Mouse (Mus musculus): ENCODE measurements around the gene Gm5741.

- no peak for TF ChIP-seq EP300 (optimal IDR thresholded peaks at IDR 0.05)
- no peak for TF ChIP-seq CTCF (IDR thresholded peaks at IDR 0.05; ENCODE audit: low read depth)
These were observed 16.9 kb upstream of the Gm5741 start for GRCm38 (mm10) chr8:85084633-85085032.
